Mouse (Mus musculus) hindbrain, embryonic 14.5 days (tissue): ENCODE data around the gene Nop2. TPM values are rescaled to one million over a fixed set of nuclear protein-coding genes. Genes with fewer than 3 reads are reported as not detected.

ENCODE experiments used
- ATAC-seq: fragments of 200-750 bp; cut with Nextera tagmentation; 2 replicates; pipeline ENCODE4 v1.8.0; 2017; ENCODE audit warnings: moderate number of reproducible peaks, mild to moderate bottlenecking, moderate TSS enrichment, moderate library complexity; ENCODE audit not compliant: low FRiP score
- DNase-seq: peaks from one replicate; pipeline ENCODE4 v3.0.0-alpha.2; 2015; ENCODE audit warnings: low spot score
- H3K27ac ChIP-seq: fragments of 300-500 bp; sonication (generic); 2 replicates; pipeline ENCODE4 v1.5.1; 2014; ENCODE audit warnings: mild to moderate bottlenecking, moderate library complexity
- H3K27me3 ChIP-seq: fragments of 300-500 bp; sonication (generic); 2 replicates; pipeline ENCODE4 v1.6.1; 2014; ENCODE audit warnings: mild to moderate bottlenecking, low read length, mixed read lengths; ENCODE audit not compliant: control insufficient read depth, insufficient read depth
- H3K36me3 ChIP-seq: fragments of 300-500 bp; sonication (generic); replicated peaks from 2 replicates; pipeline ENCODE4 v1.6.1; 2014; ENCODE audit not compliant: control insufficient read depth, insufficient read depth
- H3K4me1 ChIP-seq: fragments of 300-500 bp; sonication (generic); replicated peaks from 2 replicates; pipeline ENCODE4 v1.6.1; 2014; ENCODE audit warnings: antibody characterized with exemption, low read length, mixed read lengths; ENCODE audit not compliant: control insufficient read depth, insufficient read depth
- H3K4me2 ChIP-seq: fragments of 300-500 bp; sonication (generic); replicated peaks from 2 replicates; pipeline ENCODE4 v1.6.1; 2014; ENCODE audit warnings: mild to moderate bottlenecking, moderate library complexity
- H3K4me3 ChIP-seq: fragments of 300-500 bp; sonication (generic); replicated peaks from 2 replicates; pipeline ENCODE4 v1.5.1; 2014; ENCODE audit warnings: mild to moderate bottlenecking, low read length
- H3K9ac ChIP-seq: fragments of 300-500 bp; sonication (generic); 2 replicates; pipeline ENCODE4 v1.6.1; 2014
- H3K9me3 ChIP-seq: fragments of 300-500 bp; sonication (generic); 2 replicates; pipeline ENCODE4 v1.6.1; 2016; ENCODE audit warnings: low read length; ENCODE audit not compliant: control insufficient read depth
- WGBS: fragments of 180-500 bp; shearing (Covaris S2); extraction: QIAGEN DNeasy Blood & Tissue Kit; methylation state at CpG from one replicate; pipeline ENCODE4 v1.1.7; 2014; 5-methylcytosine and 5-hydroxymethylcytosine counted together
- polyA plus RNA-seq: library from polyadenylated mRNA; unstranded; fragments of >200 nt; fragmentation: Nextera tagmentation; extraction: Ambion mirVana; gene quantifications from 2 replicates; pipeline ENCODE4 v1.2.1, GENCODE M21; 2014

Nop2 gene
- polyA plus RNA-seq, 1 experiment from 2014 or later: 40.3 TPM

- peak overlapping the region; percentile 81; the same call in 1 of the 2 replicates for H3K4me2 ChIP-seq
- DNase-seq (no peak), ATAC-seq (no peak)
- no peak overlapping the region for H3K4me3 ChIP-seq
- H3K36me3 ChIP-seq: peaks cover 17% of the 10 kb centered on the region; the same call in 1 of the 2 replicates
- peak overlapping the region; percentile 96 for H3K27ac ChIP-seq
- peaks cover 38% of the 10 kb centered on the region for H3K4me1 ChIP-seq
- no peaks in the 10 kb centered on the region for H3K9me3 ChIP-seq
- no peaks in the 10 kb centered on the region for H3K27me3 ChIP-seq
- WGBS: 63% methylated on average over 3 of the region's 3 CpGs
- H3K9ac ChIP-seq: no peak overlapping the region
Observed at GRCm38 (mm10) chr6:125094843-125095242, 36.9 kb upstream of the Nop2 start.

- H3K27me3 ChIP-seq: no peaks in the 10 kb centered on the region
- peak within 1 kb of the TSS; percentile 92 for H3K9ac ChIP-seq
- WGBS: 1% methylated on average over 37 of the region's 45 CpGs
- H3K27ac ChIP-seq: peak within 1 kb of the TSS; percentile 96
- DNase-seq (peak; percentile 88), ATAC-seq (peak; percentile 77)
- H3K4me3 ChIP-seq: peak within 1 kb of the TSS; percentile 84
- H3K4me1 ChIP-seq: peaks cover 34% of the 10 kb centered on the region
- peaks cover 25% of the 10 kb centered on the region for H3K36me3 ChIP-seq
- peak within 1 kb of the TSS; percentile 81 for H3K4me2 ChIP-seq
- no peaks in the 10 kb centered on the region for H3K9me3 ChIP-seq
Observed at GRCm38 (mm10) chr6:125095391-125096278, 36.1 kb upstream of the Nop2 start, which contains the start of gene Chd4. Gene Chd4, plus strand, starts transcription at chr6:125095981.

GRCm38 (mm10) chr6:125096279-125096596 lies 35.5 kb upstream of the Nop2 start:
- no peak for ATAC-seq
- no peak for DNase-seq

GRCm38 (mm10) chr6:125096597-125097345 lies 34.9 kb upstream of the Nop2 start:
- Histone ChIP-seq H3K36me3 (peaks cover 36% of the 10 kb centered on the region), H3K4me1 (peaks cover 33% of the 10 kb centered on the region), H3K27me3 (no peaks in the 10 kb centered on the region), H3K9me3 (no peaks in the 10 kb centered on the region), H3K4me3 (peak overlapping the region; percentile 84), H3K27ac (peak overlapping the region; percentile 96), H3K4me2 (peak overlapping the region; percentile 81), H3K9ac (peak overlapping the region; percentile 92)
- DNase-seq (no peak), ATAC-seq (peak; percentile 49)
- under 1% methylated on average over 35 of the region's 44 CpGs for WGBS

More at GRCm38 (mm10) chr6:125096279-125096596, 35.5 kb upstream of the Nop2 start:
- H3K27ac ChIP-seq: peak overlapping the region; percentile 96
- H3K27me3 ChIP-seq: no peaks in the 10 kb centered on the region
- peaks cover 33% of the 10 kb centered on the region for H3K4me1 ChIP-seq
- H3K4me3 ChIP-seq: peak overlapping the region; percentile 84
- WGBS: under 1% methylated on average over 24 of the region's 32 CpGs
- peaks cover 31% of the 10 kb centered on the region for H3K36me3 ChIP-seq
- H3K9me3 ChIP-seq: no peaks in the 10 kb centered on the region
- peak overlapping the region; percentile 81 for H3K4me2 ChIP-seq
- H3K9ac ChIP-seq: peak overlapping the region; percentile 92

- no peak for DNase-seq
- ATAC-seq: no peak; the same call in 1 of the 2 replicates
- WGBS: under 1% methylated on average over 12 of the region's 12 CpGs
Observed at GRCm38 (mm10) chr6:125097346-125097689, 34.4 kb upstream of the Nop2 start.

GRCm38 (mm10) chr6:125097951-125098350 lies 33.8 kb upstream of the Nop2 start:
- Histone ChIP-seq H3K4me3 (peak overlapping the region; percentile 84), H3K9ac (peak overlapping the region; percentile 92), H3K4me1 (peaks cover 33% of the 10 kb centered on the region), H3K36me3 (peaks cover 48% of the 10 kb centered on the region), H3K4me2 (peak overlapping the region; percentile 81), H3K27ac (0 out of 2 replicates have a peak overlapping the region, but pooled peaks have one; percentile 20), H3K27me3 (no peaks in the 10 kb centered on the region), H3K9me3 (no peaks in the 10 kb centered on the region)
- 57% methylated on average over 8 of the region's 8 CpGs for WGBS
- ATAC-seq: no peak
- DNase-seq: no peak

More at GRCm38 (mm10) chr6:125097346-125097689, 34.4 kb upstream of the Nop2 start:
- H3K27ac ChIP-seq: peak overlapping the region; percentile 96
- H3K36me3 ChIP-seq: peaks cover 42% of the 10 kb centered on the region
- peak overlapping the region; percentile 84 for H3K4me3 ChIP-seq
- H3K4me1 ChIP-seq: peaks cover 33% of the 10 kb centered on the region
- peak overlapping the region; percentile 92 for H3K9ac ChIP-seq
- no peaks in the 10 kb centered on the region for H3K9me3 ChIP-seq
- H3K4me2 ChIP-seq: peak overlapping the region; percentile 81
- H3K27me3 ChIP-seq: no peaks in the 10 kb centered on the region

GRCm38 (mm10) chr6:125098513-125098912 lies 33.2 kb upstream of the Nop2 start:
- 51% methylated on average over 3 of the region's 3 CpGs for WGBS
- Histone ChIP-seq H3K4me1 (peaks cover 33% of the 10 kb centered on the region), H3K4me3 (peak overlapping the region; percentile 84), H3K27me3 (no peaks in the 10 kb centered on the region), H3K9me3 (no peaks in the 10 kb centered on the region), H3K27ac (0 out of 2 replicates have a peak overlapping the region, but pooled peaks have one; percentile 20), H3K36me3 (peaks cover 52% of the 10 kb centered on the region), H3K4me2 (peak overlapping the region; percentile 81), H3K9ac (peak overlapping the region; percentile 92)
- DNase-seq: no peak
- no peak for ATAC-seq

GRCm38 (mm10) chr6:125099421-125099971 lies 32.2 kb upstream of the Nop2 start:
- H3K27me3 ChIP-seq: no peaks in the 10 kb centered on the region
- no peak for ATAC-seq
- H3K4me2 ChIP-seq: peak overlapping the region; percentile 81
- peak overlapping the region; percentile 92 for H3K9ac ChIP-seq
- H3K9me3 ChIP-seq: no peaks in the 10 kb centered on the region
- peak overlapping the region; percentile 84 for H3K4me3 ChIP-seq
- peaks cover 62% of the 10 kb centered on the region for H3K36me3 ChIP-seq
- peak overlapping the region; percentile 79 for H3K27ac ChIP-seq
- WGBS: 26% methylated on average over 5 of the region's 5 CpGs
- DNase-seq: no peak
- peaks cover 33% of the 10 kb centered on the region for H3K4me1 ChIP-seq

- no peak for DNase-seq
- peaks cover 82% of the 10 kb centered on the region for H3K36me3 ChIP-seq
- no peak for ATAC-seq
- H3K4me3 ChIP-seq: no peak overlapping the region
- H3K4me1 ChIP-seq: peaks cover 27% of the 10 kb centered on the region
- H3K9me3 ChIP-seq: no peaks in the 10 kb centered on the region
- H3K9ac ChIP-seq: no peak overlapping the region
- H3K4me2 ChIP-seq: no peak overlapping the region
- no peak overlapping the region for H3K27ac ChIP-seq
- H3K27me3 ChIP-seq: no peaks in the 10 kb centered on the region
- WGBS: 81% methylated on average over 9 of the region's 9 CpGs
Observed at GRCm38 (mm10) chr6:125101444-125101843, 30.3 kb upstream of the Nop2 start.
